Comparison of ENCODE assay signal across 9 mouse cellular contexts in genomic region chr1:191352786-191353488, GRCm38 (mm10). TPM values are rescaled to one million over a fixed set of nuclear protein-coding genes. Genes with fewer than 3 reads are reported as not detected.
DNase-seq lines count a peak whose midpoint lies in the region; ATAC-seq and TF ChIP-seq lines count a peak whose summit lies in the region.
"Had no signal": no experiment of that assay in that cellular context is flagged by ENCODE, and none has a peak within 500 bp of the region (broad histone marks: within the 10 kb centered on the region; RNA-seq: fewer than 3 reads in every experiment).

No protein-coding gene starts in this region.

- peak overlapping the region; percentile 54 for H3K27ac ChIP-seq in forebrain, embryonic 10.5 days
- H3K27ac ChIP-seq in forebrain, embryonic 12.5 days = no peak overlapping the region
- H3K27ac ChIP-seq in spleen, adult 2 months (ENCODE audit: insufficient read depth, low read length) = no peak overlapping the region
- H3K27ac ChIP-seq in cortical plate, adult 2 months (ENCODE audit: insufficient read depth, low read length) = no peak overlapping the region
- H3K27ac ChIP-seq in limb, embryonic 14.5 days (replicated peaks; ENCODE audit: low read depth, low read length) = peak overlapping the region; percentile 48; the same call in 1 of the 2 replicates
- H3K27ac ChIP-seq: hindbrain, embryonic 15.5 days had no signal

- 79% methylated on average over 14 of the region's 14 CpGs for WGBS in forebrain, embryonic 10.5 days
- WGBS in forebrain, embryonic 12.5 days = 67% methylated on average over 14 of the region's 14 CpGs
- WGBS in spleen, adult 2 months = 69% methylated on average over 14 of the region's 14 CpGs
- 48% methylated on average over 14 of the region's 14 CpGs for WGBS in limb, embryonic 14.5 days

- H3K27me3 ChIP-seq in forebrain, embryonic 10.5 days (ENCODE audit: poor library complexity, severe bottlenecking) = no peaks in the 10 kb centered on the region
- no peaks in the 10 kb centered on the region for H3K27me3 ChIP-seq in forebrain, embryonic 12.5 days
- no peaks in the 10 kb centered on the region for H3K27me3 ChIP-seq in spleen, adult 2 months (ENCODE audit: control insufficient read depth, insufficient read depth, low read length)
- no peaks in the 10 kb centered on the region for H3K27me3 ChIP-seq in limb, embryonic 14.5 days (ENCODE audit: control insufficient read depth, insufficient read depth, low read length)
- H3K27me3 ChIP-seq: hindbrain, embryonic 15.5 days had no signal

- no peak overlapping the region for H3K9ac ChIP-seq in forebrain, embryonic 12.5 days
- H3K9ac ChIP-seq in limb, embryonic 14.5 days (ENCODE audit: low read depth, low read length, severe bottlenecking) = no peak overlapping the region
- H3K9ac ChIP-seq: hindbrain, embryonic 15.5 days had no signal

- intact Hi-C loops in heart, postnatal 36 days (cut with DNase I) = loop anchor here (2.0 to 5.0 kb wide), 2 partner anchors 39 to 212 kb away; no protein-coding TSS in a partner anchor

- no peak for TF ChIP-seq POLR2A in spleen, adult 2 months (IDR thresholded peaks at IDR 0.05; ENCODE audit: low read depth, low read length)
- no peak for TF ChIP-seq POLR2A in cortical plate, adult 2 months (IDR thresholded peaks at IDR 0.05; ENCODE audit: extremely low read depth, insufficient read depth, low read length)
- no peak for TF ChIP-seq POLR2A in limb, embryonic 14.5 days (IDR thresholded peaks at IDR 0.05; ENCODE audit: borderline replicate concordance, extremely low read depth, insufficient read depth, insufficient read length)

- ATAC-seq in forebrain, embryonic 12.5 days (ENCODE audit: low FRiP score) = no peak
- 0 out of 2 replicates have a peak, but pooled peaks have one; percentile 39 for ATAC-seq in limb, embryonic 14.5 days (ENCODE audit: low FRiP score, low read depth)

- H3K4me3 ChIP-seq in forebrain, embryonic 10.5 days = no peak overlapping the region
- no peak overlapping the region for H3K4me3 ChIP-seq in forebrain, embryonic 12.5 days (replicated peaks)
- no peak overlapping the region for H3K4me3 ChIP-seq in spleen, adult 2 months (ENCODE audit: extremely low read depth, insufficient read depth, insufficient read length)
- no peak overlapping the region for H3K4me3 ChIP-seq in cortical plate, adult 2 months (ENCODE audit: insufficient read depth, low read length)
- H3K4me3 ChIP-seq in limb, embryonic 14.5 days (replicated peaks; ENCODE audit: low read length) = no peak overlapping the region
- H3K4me3 ChIP-seq: hindbrain, embryonic 15.5 days had no signal

- no peak overlapping the region for H3K4me2 ChIP-seq in forebrain, embryonic 12.5 days
- H3K4me2 ChIP-seq in limb, embryonic 14.5 days (replicated peaks; ENCODE audit: low read depth, low read length, severe bottlenecking) = no peak overlapping the region
- H3K4me2 ChIP-seq: hindbrain, embryonic 15.5 days had no signal

- peak; percentile 11; the same call in 1 of the 2 replicates for TF ChIP-seq CTCF in spleen, adult 2 months (IDR thresholded peaks at IDR 0.05; ENCODE audit: extremely low read depth, insufficient read depth, insufficient read length, insufficient replicate concordance)
- peak; percentile 49 for TF ChIP-seq CTCF in cortical plate, adult 2 months (IDR thresholded peaks at IDR 0.05; ENCODE audit: extremely low read depth, insufficient read depth, low read length)

- peaks cover 92% of the 10 kb centered on the region for H3K36me3 ChIP-seq in forebrain, embryonic 10.5 days (replicated peaks)
- peaks cover 59% of the 10 kb centered on the region for H3K36me3 ChIP-seq in forebrain, embryonic 12.5 days (replicated peaks)
- peaks cover 56% of the 10 kb centered on the region for H3K36me3 ChIP-seq in spleen, adult 2 months (ENCODE audit: control insufficient read depth, insufficient read depth, low read length)
- H3K36me3 ChIP-seq in limb, embryonic 14.5 days (ENCODE audit: control insufficient read depth, insufficient read depth, low read length) = peaks cover 54% of the 10 kb centered on the region

- no peaks in the 10 kb centered on the region for H3K9me3 ChIP-seq in forebrain, embryonic 10.5 days
- H3K9me3 ChIP-seq in forebrain, embryonic 12.5 days = no peaks in the 10 kb centered on the region
- no peaks in the 10 kb centered on the region for H3K9me3 ChIP-seq in limb, embryonic 14.5 days (ENCODE audit: control insufficient read depth, low read length)
- H3K9me3 ChIP-seq: hindbrain, embryonic 15.5 days had no signal

- DNase-seq in forebrain, embryonic 10.5 days (ENCODE audit: extremely low spot score, low spot score) = no peak
- no peak for DNase-seq in spleen, adult 2 months (ENCODE audit: low read depth in 1 of 2, low spot score in 2 of 2)
- DNase-seq in spleen, postnatal 14 days (ENCODE audit: low spot score in 2 of 2) = no peak
- DNase-seq in heart, postnatal 36 days = peak; percentile 45 to 64
- peak; percentile 88 for DNase-seq in limb, embryonic 14.5 days (ENCODE audit: low spot score)
- DNase-seq in right cerebral cortex, postnatal 4 days = peak; percentile 84

- H3K4me1 ChIP-seq in forebrain, embryonic 10.5 days = peaks cover 11% of the 10 kb centered on the region
- no peaks in the 10 kb centered on the region; the same call in 1 of the 2 replicates for H3K4me1 ChIP-seq in forebrain, embryonic 12.5 days
- no peaks in the 10 kb centered on the region for H3K4me1 ChIP-seq in spleen, adult 2 months (ENCODE audit: control insufficient read depth, insufficient read depth, insufficient read length)
- H3K4me1 ChIP-seq in cortical plate, adult 2 months (ENCODE audit: control insufficient read depth, insufficient read depth, low read length) = no peaks in the 10 kb centered on the region
- H3K4me1 ChIP-seq in limb, embryonic 14.5 days (ENCODE audit: control insufficient read depth, insufficient read depth, low read length) = peaks cover 3% of the 10 kb centered on the region; the same call in 1 of the 2 replicates
- H3K4me1 ChIP-seq: hindbrain, embryonic 15.5 days had no signal

RNA-seq across cellular contexts. Expression of gene Tmem206, which starts 27.2 kb away (rescaled TPM):
- 25.6 and 29.5 TPM in 2 replicates for polyA plus RNA-seq in forebrain, embryonic 10.5 days (2016; fragmentation: Nextera tagmentation; extraction: Ambion mirVana)
- polyA plus RNA-seq in forebrain, embryonic 12.5 days (2016; fragmentation: Nextera tagmentation; extraction: Ambion mirVana) = 36.8 and 39.3 TPM in 2 replicates
- polyA plus RNA-seq in spleen, adult 2 months (2012; rRNA removed) = 12.4 and 14.9 TPM in 2 replicates
- polyA plus RNA-seq in cortical plate, adult 2 months (2012; rRNA removed) = 9.9 and 10.3 TPM in 2 replicates
- total RNA-seq in heart, postnatal 36 days (2021) = 1 to 10 TPM; 3.2 to 4.2 TPM
- 14.5 and 15.1 TPM in 2 replicates for polyA plus RNA-seq in limb, embryonic 14.5 days (2012; rRNA removed)
- polyA plus RNA-seq in limb, embryonic 14.5 days (2014; fragmentation: Nextera tagmentation; extraction: Ambion mirVana) = 16.7 and 21.3 TPM in 2 replicates

RNA-seq across cellular contexts. Expression of gene Nenf, which starts 34.9 kb away (rescaled TPM):
- polyA plus RNA-seq in forebrain, embryonic 10.5 days (2016; fragmentation: Nextera tagmentation; extraction: Ambion mirVana) = 49.9 and 51.9 TPM in 2 replicates
- 50.9 and 61.3 TPM in 2 replicates for polyA plus RNA-seq in forebrain, embryonic 12.5 days (2016; fragmentation: Nextera tagmentation; extraction: Ambion mirVana)
- polyA plus RNA-seq in spleen, adult 2 months (2012; rRNA removed) = 51.4 and 59.6 TPM in 2 replicates
- 170 and 175 TPM in 2 replicates for polyA plus RNA-seq in cortical plate, adult 2 months (2012; rRNA removed)
- total RNA-seq in heart, postnatal 36 days (2021) = 100 to 1,000 TPM; 105 to 108 TPM
- polyA plus RNA-seq in limb, embryonic 14.5 days (2012; rRNA removed) = 144 and 150 TPM in 2 replicates
- polyA plus RNA-seq in limb, embryonic 14.5 days (2014; fragmentation: Nextera tagmentation; extraction: Ambion mirVana) = 149 and 152 TPM in 2 replicates

RNA-seq across cellular contexts. Expression of gene Ppp2r5a, which starts 50.1 kb away (rescaled TPM):
- 9.1 and 9.5 TPM in 2 replicates for polyA plus RNA-seq in forebrain, embryonic 10.5 days (2016; fragmentation: Nextera tagmentation; extraction: Ambion mirVana)
- 9.0 and 12.2 TPM in 2 replicates for polyA plus RNA-seq in forebrain, embryonic 12.5 days (2016; fragmentation: Nextera tagmentation; extraction: Ambion mirVana)
- polyA plus RNA-seq in spleen, adult 2 months (2012; rRNA removed) = 49.2 and 65.2 TPM in 2 replicates
- 79.8 and 82.1 TPM in 2 replicates for polyA plus RNA-seq in cortical plate, adult 2 months (2012; rRNA removed)
- total RNA-seq in heart, postnatal 36 days (2021) = 100 to 1,000 TPM in 1 of 2 experiments, 10 to 100 TPM in 1; 97.7 to 101 TPM
- polyA plus RNA-seq in limb, embryonic 14.5 days (2012; rRNA removed) = 39.4 and 40.1 TPM in 2 replicates
- polyA plus RNA-seq in limb, embryonic 14.5 days (2014; fragmentation: Nextera tagmentation; extraction: Ambion mirVana) = 30.3 and 34.1 TPM in 2 replicates

Comparison
In these comparisons a context has a peak if more than half of its experiments do, and no peak if none do; other contexts are left out.
1. H3K27ac ChIP-seq: peak in forebrain, embryonic 10.5 days (single experiment) and limb, embryonic 14.5 days (single experiment); none in forebrain, embryonic 12.5 days (single experiment), spleen, adult 2 months (single experiment) and cortical plate, adult 2 months (single experiment).
2. DNase-seq: peak in heart, postnatal 36 days (2 of 2), limb, embryonic 14.5 days (single experiment) and right cerebral cortex, postnatal 4 days (single experiment); none in forebrain, embryonic 10.5 days (single experiment), spleen, adult 2 months (0 of 2) and spleen, postnatal 14 days (0 of 2).